Mouse (Mus musculus) embryo, embryonic 10 days (tissue): ENCODE measurements around the gene Chkb.
"Not testable (repeated sequence)": the region's sequence is repeated elsewhere in the genome, so short reads cannot be mapped to it uniquely, and the experiment has no call there.

Source experiments
- DNase-seq: peaks from one replicate; pipeline ENCODE4 v3.0.0-alpha.2; 2015; ENCODE audit warnings: low spot score

Gene Chkb

GRCm38 (mm10) chr15:89453865-89454478 is 24.3 kb upstream of the Chkb start, which contains the start of gene Mapk8ip2:
Mapk8ip2 (plus strand) TSS chr15:89453913.
- DNase-seq: peak; percentile 51

GRCm38 (mm10) chr15:89452906-89453864 is 23.5 kb upstream of the Chkb start:
- peak; percentile 82 for DNase-seq

- no peak for DNase-seq
Observed at GRCm38 (mm10) chr15:89442486-89443070, 12.9 kb upstream of the Chkb start.

GRCm38 (mm10) chr15:89435878-89436277 is 6.2 kb upstream of the Chkb start:
- no peak for DNase-seq

- no peak for DNase-seq
Observed at GRCm38 (mm10) chr15:89434136-89434535, 4.4 kb upstream of the Chkb start.

- DNase-seq: no peak
Observed at GRCm38 (mm10) chr15:89432946-89433345, 3.2 kb upstream of the Chkb start.

GRCm38 (mm10) chr15:89431806-89432205 is 2.1 kb upstream of the Chkb start:
- no peak for DNase-seq

GRCm38 (mm10) chr15:89431271-89431670 is 1.6 kb upstream of the Chkb start:
- DNase-seq: no peak

- not testable (repeated sequence) for DNase-seq
Observed at GRCm38 (mm10) chr15:89430771-89431170, 1.1 kb upstream of the Chkb start.

GRCm38 (mm10) chr15:89430341-89430740 is 633 bp upstream of the Chkb start:
- peak; percentile 11 for DNase-seq

GRCm38 (mm10) chr15:89428821-89429351 is 822 bp downstream of the Chkb start:
- no peak for DNase-seq

- DNase-seq: no peak
Observed at GRCm38 (mm10) chr15:89428136-89428790, 1.4 kb downstream of the Chkb start.

GRCm38 (mm10) chr15:89426716-89427115 is 3.0 kb downstream of the Chkb start:
- DNase-seq: no peak

GRCm38 (mm10) chr15:89425711-89426121 is 4.0 kb downstream of the Chkb start, which contains the start of gene Cpt1b:
Cpt1b (minus strand) TSS chr15:89425863.
- DNase-seq: no peak

GRCm38 (mm10) chr15:89424621-89425020 is 5.1 kb downstream of the Chkb start:
- no peak for DNase-seq

- DNase-seq: no peak
Observed at GRCm38 (mm10) chr15:89421938-89422337, 7.8 kb downstream of the Chkb start.

GRCm38 (mm10) chr15:89415282-89415681 is 14.4 kb downstream of the Chkb start:
- no peak for DNase-seq

- no peak for DNase-seq
Observed at GRCm38 (mm10) chr15:89410118-89410517, 19.6 kb downstream of the Chkb start, which contains the start of gene Syce3. Syce3 (minus strand) TSS chr15:89410503.

- DNase-seq: no peak
Observed at GRCm38 (mm10) chr15:89406691-89407090, 23.0 kb downstream of the Chkb start.

- DNase-seq: no peak
Observed at GRCm38 (mm10) chr15:89404831-89405623, 24.7 kb downstream of the Chkb start.

- no peak for DNase-seq
Observed at GRCm38 (mm10) chr15:89402471-89402870, 27.2 kb downstream of the Chkb start.
